Mouse (Mus musculus) heart, postnatal 0 days (tissue): ENCODE results near the gene Eng. TPM values are rescaled to one million over a fixed set of nuclear protein-coding genes. Genes with fewer than 3 reads are reported as not detected.

ENCODE experiments used
- ATAC-seq: fragments of 200-750 bp; cut with Nextera tagmentation; 2 replicates; pipeline ENCODE4 v1.8.0; 2017; ENCODE audit warnings: low read depth, moderate number of reproducible peaks, moderate library complexity; ENCODE audit not compliant: insufficient read depth
- DNase-seq: peaks from one replicate; pipeline ENCODE4 v3.0.0-alpha.2; 2016; ENCODE audit warnings: low spot score
- H3K27ac ChIP-seq: fragments of 300-500 bp; sonication (generic); 2 replicates; pipeline ENCODE4 v1.5.1; 2014; ENCODE audit warnings: low read depth, mild to moderate bottlenecking
- H3K27me3 ChIP-seq: fragments of 300-500 bp; sonication (generic); 2 replicates; pipeline ENCODE4 v1.6.1; 2014; ENCODE audit warnings: low read length, mixed read lengths; ENCODE audit not compliant: control insufficient read depth, insufficient read depth
- H3K36me3 ChIP-seq: fragments of 300-500 bp; sonication (generic); replicated peaks from 2 replicates; pipeline ENCODE4 v1.6.1; 2014; ENCODE audit warnings: low read length, mixed read lengths; ENCODE audit not compliant: control insufficient read depth, insufficient read depth
- H3K4me1 ChIP-seq: fragments of 300-500 bp; sonication (generic); 2 replicates; pipeline ENCODE4 v1.6.1; 2014; ENCODE audit warnings: antibody characterized with exemption; ENCODE audit not compliant: control insufficient read depth, insufficient read depth
- H3K4me2 ChIP-seq: fragments of 300-500 bp; sonication (generic); 2 replicates; pipeline ENCODE4 v1.6.1; 2014; ENCODE audit warnings: low read depth, mild to moderate bottlenecking, low read length, moderate library complexity
- H3K4me3 ChIP-seq: fragments of 300-500 bp; sonication (generic); 2 replicates; pipeline ENCODE4 v1.5.1; 2014; ENCODE audit warnings: low read depth, low read length
- H3K9ac ChIP-seq: fragments of 300-500 bp; sonication (generic); replicated peaks from 2 replicates; pipeline ENCODE4 v1.6.1; 2014; ENCODE audit warnings: low read depth, low read length, mixed read lengths
- H3K9me3 ChIP-seq: fragments of 300-500 bp; sonication (generic); replicated peaks from 2 replicates; pipeline ENCODE4 v1.6.1; 2016; ENCODE audit warnings: low read length; ENCODE audit not compliant: control insufficient read depth
- CTCF ChIP-seq: IDR thresholded peaks from 2 replicates; pipeline ENCODE4 v1.5.1; 2016; ENCODE audit warnings: antibody characterized with exemption, control low read depth, low read depth
- EP300 ChIP-seq: IDR thresholded peaks from 2 replicates; pipeline ENCODE4 v1.6.1; 2016; ENCODE audit warnings: antibody characterized with exemption, low read depth
- WGBS: fragments of 180-500 bp; shearing (Covaris S2); extraction: QIAGEN DNeasy Blood & Tissue Kit; methylation state at CpG from one replicate; pipeline ENCODE4 v1.1.7; 2014; 5-methylcytosine and 5-hydroxymethylcytosine counted together
- polyA plus RNA-seq: library from polyadenylated mRNA; unstranded; fragments of >200 nt; fragmentation: Nextera tagmentation; extraction: Ambion mirVana; gene quantifications from 2 replicates; pipeline ENCODE4 v1.2.1, GENCODE M21; 2015
- total RNA-seq: library from RNA; depleted of rRNA; stranded (reverse); fragments of >200 nt; gene quantifications from 2 replicates; pipeline ENCODE4 v1.2.3, GENCODE M21; 2014; ENCODE audit warnings: low replicate concordance

The Eng gene
- total and polyA plus RNA-seq, 2 experiments from 2014 or later: 123 to 137 TPM

DNA sequence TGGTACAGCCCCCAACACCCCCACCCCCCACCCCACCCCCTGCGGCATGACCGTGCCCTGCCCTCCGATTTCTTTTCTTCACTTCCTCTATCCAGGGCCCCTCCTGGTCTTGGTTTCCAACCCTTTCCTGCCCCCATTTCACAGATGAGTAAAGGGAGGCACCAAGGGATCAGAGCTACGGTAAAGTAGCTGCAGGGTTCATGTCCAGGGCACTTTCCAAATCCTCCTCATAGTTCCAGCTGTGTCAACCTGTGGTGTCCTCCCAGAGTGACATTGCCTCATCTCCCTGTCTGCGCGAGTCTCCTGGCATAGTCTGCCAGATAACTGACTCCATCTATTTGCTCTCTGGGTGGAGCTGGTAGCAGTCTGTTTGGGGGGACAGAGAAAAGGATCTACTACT, 19.5 kb downstream of the Eng start:
- no peak overlapping the region for H3K4me3 ChIP-seq
- peaks cover 9% of the 10 kb centered on the region for H3K36me3 ChIP-seq
- ATAC-seq (no peak), DNase-seq (no peak)
- no peaks in the 10 kb centered on the region for H3K9me3 ChIP-seq
- peak overlapping the region; percentile 60 for H3K27ac ChIP-seq
- H3K27me3 ChIP-seq: no peaks in the 10 kb centered on the region
- peaks cover 25% of the 10 kb centered on the region for H3K4me1 ChIP-seq
- WGBS: 69% methylated on average over 6 of the region's 6 CpGs
- H3K4me2 ChIP-seq: no peak overlapping the region
- TF ChIP-seq EP300 (no peak), CTCF (no peak)
- H3K9ac ChIP-seq: no peak overlapping the region

DNA sequence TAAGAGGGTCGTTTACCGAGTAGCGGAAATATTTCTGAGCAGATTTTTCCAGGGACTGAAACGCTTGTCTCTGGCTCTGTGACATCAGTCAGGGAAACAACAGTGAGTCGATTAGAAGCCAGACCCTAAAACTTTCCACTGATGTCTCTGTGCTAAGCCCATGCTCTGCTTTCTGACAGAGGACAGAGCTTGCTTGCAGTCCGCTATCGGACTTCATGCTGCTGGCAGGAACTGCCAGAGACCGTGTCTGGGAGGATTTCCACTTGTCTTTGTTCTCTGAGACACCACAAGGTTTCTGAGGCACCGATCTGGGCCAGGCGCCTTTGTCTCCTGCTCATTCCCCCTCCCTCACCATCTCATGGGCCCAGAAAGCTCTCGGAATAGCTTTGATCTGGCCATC, 21.4 kb downstream of the Eng start:
- Histone ChIP-seq H3K27ac (peak overlapping the region; percentile 61), H3K36me3 (peaks cover 26% of the 10 kb centered on the region), H3K9ac (0 out of 2 replicates have a peak overlapping the region, but pooled peaks have one; percentile 19), H3K4me1 (peaks cover 8% of the 10 kb centered on the region; the same call in 1 of the 2 replicates), H3K4me2 (no peak overlapping the region), H3K9me3 (no peaks in the 10 kb centered on the region), H3K27me3 (no peaks in the 10 kb centered on the region), H3K4me3 (no peak overlapping the region)
- ATAC-seq: peak; percentile 69
- no peak for TF ChIP-seq EP300
- no peak for TF ChIP-seq CTCF
- DNase-seq: peak; percentile 70
- WGBS: 18% methylated on average over 11 of the region's 11 CpGs

DNA sequence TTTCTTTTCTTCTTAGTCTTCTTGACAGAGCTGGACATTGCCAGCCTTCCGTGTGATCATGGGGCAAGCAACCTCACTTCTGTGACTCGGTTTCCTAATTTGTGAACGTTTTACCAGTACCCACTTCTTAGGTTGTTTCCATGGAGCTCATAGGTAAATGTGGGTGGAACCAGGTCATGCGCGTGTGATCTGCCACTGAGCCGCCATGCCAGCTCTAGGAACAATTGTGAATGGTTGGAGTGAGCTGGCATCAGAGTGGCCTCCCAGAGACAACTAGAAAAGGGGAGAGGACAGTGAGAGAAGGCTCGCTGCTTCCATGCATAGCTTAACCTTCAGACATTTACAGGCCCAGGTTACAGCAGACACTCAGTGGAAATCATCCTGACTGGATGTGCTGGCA, 21.8 kb downstream of the Eng start:
- WGBS: 79% methylated on average over 7 of the region's 7 CpGs
- DNase-seq (no peak), ATAC-seq (no peak)
- no peak for TF ChIP-seq CTCF
- no peak for TF ChIP-seq EP300
- no peak overlapping the region for H3K9ac ChIP-seq
- no peak overlapping the region for H3K4me2 ChIP-seq
- no peaks in the 10 kb centered on the region for H3K27me3 ChIP-seq
- peak overlapping the region; percentile 61 for H3K27ac ChIP-seq
- no peak overlapping the region for H3K4me3 ChIP-seq
- peaks cover 8% of the 10 kb centered on the region; the same call in 1 of the 2 replicates for H3K4me1 ChIP-seq
- H3K36me3 ChIP-seq: peaks cover 30% of the 10 kb centered on the region
- no peaks in the 10 kb centered on the region for H3K9me3 ChIP-seq

DNA sequence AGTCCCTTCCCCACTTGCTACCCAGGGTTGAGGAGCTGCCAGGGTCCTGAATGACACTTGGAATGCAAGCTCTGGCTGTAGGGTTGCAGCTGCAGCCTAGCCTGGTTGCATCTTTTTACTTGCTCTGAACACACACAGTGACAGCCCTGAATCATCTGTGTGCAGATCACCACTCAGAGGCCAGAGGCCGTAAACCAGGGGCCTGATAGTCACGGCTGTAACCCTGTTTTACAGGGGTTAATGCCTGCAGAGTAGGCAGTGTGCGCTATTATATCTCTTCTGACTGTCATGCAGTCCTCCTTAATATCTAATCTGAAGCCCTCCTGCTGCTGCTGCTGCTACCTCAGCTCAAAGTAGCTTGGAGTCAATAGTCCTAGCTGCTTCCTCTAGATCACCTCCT, 23.5 kb downstream of the Eng start:
- no peaks in the 10 kb centered on the region for H3K9me3 ChIP-seq
- ATAC-seq: no peak
- H3K4me1 ChIP-seq: peaks cover 5% of the 10 kb centered on the region; the same call in 1 of the 2 replicates
- H3K27me3 ChIP-seq: no peaks in the 10 kb centered on the region
- peaks cover 45% of the 10 kb centered on the region for H3K36me3 ChIP-seq
- no peak overlapping the region for H3K27ac ChIP-seq
- no peak overlapping the region for H3K9ac ChIP-seq
- H3K4me3 ChIP-seq: no peak overlapping the region
- DNase-seq: no peak
- 54% methylated on average over 3 of the region's 3 CpGs for WGBS
- TF ChIP-seq CTCF (no peak), EP300 (no peak)
- no peak overlapping the region for H3K4me2 ChIP-seq

DNA sequence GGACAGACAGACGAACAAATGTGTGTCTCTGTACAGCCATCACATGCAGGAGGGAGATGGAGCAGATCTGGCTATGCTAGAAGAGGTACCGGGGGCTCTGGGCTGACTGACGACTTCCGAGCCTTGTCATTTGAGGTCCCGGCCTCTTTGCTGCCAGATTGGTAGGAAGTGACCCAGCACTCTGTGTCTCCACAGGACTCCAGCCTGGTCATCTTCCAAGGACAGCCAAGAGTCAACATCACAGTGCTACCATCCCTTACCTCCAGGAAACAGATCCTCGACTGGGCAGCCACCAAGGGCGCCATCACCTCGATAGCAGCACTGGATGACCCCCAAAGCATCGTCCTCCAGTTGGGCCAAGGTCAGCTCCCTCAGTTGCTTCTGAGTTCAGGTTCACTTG, 24.8 kb downstream of the Eng start:
- Histone ChIP-seq H3K9ac (no peak overlapping the region), H3K9me3 (no peaks in the 10 kb centered on the region), H3K36me3 (peaks cover 53% of the 10 kb centered on the region), H3K27ac (no peak overlapping the region), H3K4me2 (no peak overlapping the region), H3K4me1 (no peaks in the 10 kb centered on the region), H3K27me3 (no peaks in the 10 kb centered on the region), H3K4me3 (no peak overlapping the region)
- 80% methylated on average over 9 of the region's 9 CpGs for WGBS
- DNase-seq (no peak), ATAC-seq (no peak)
- TF ChIP-seq EP300 (no peak), CTCF (no peak)

DNA sequence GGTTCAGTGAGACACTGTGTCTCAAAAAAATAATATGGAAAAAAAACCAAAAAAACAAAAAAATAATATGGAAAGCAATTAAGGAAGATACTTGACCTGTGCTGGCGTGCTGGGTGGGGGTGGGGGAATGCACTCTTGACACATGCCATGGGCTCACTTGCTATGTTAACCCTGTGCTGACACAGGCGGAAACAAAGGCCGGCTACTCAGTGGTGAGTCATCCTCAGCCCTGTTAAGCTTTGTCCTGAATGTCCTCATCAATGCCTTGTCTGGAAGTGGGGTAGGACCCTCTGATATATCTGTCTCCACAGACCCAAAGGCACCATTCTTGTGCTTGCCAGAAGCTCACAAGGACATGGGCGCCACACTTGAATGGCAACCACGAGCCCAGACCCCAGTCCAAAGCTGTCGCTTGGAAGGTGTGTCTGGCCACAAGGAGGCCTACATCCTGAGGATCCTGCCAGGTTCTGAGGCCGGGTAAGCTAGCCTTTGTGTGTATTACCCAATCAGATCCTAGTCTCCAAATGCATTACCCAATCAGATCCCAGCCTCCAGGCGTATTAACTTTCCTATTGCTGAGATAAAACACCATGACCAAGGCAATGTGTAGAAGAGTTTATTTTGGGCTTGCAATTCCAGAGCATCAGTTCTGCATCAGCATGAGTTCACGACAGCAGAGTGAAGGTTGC, 25.7 kb downstream of the Eng start:
- no peak overlapping the region for H3K4me3 ChIP-seq
- H3K9ac ChIP-seq: no peak overlapping the region
- H3K27me3 ChIP-seq: no peaks in the 10 kb centered on the region
- H3K36me3 ChIP-seq: peaks cover 57% of the 10 kb centered on the region
- ATAC-seq (no peak), DNase-seq (no peak)
- H3K9me3 ChIP-seq: no peaks in the 10 kb centered on the region
- H3K4me2 ChIP-seq: no peak overlapping the region
- TF ChIP-seq EP300 (no peak), CTCF (no peak)
- H3K4me1 ChIP-seq: no peaks in the 10 kb centered on the region
- WGBS: 63% methylated on average over 9 of the region's 9 CpGs
- H3K27ac ChIP-seq: no peak overlapping the region
